Mouse (Mus musculus) ES-E14 (cell line): ENCODE data around the gene Neu1.

Experiments used
- CHD2 ChIP-seq: IDR thresholded peaks from 2 replicates; pipeline ENCODE4 v1.6.1; 2014; ENCODE audit warnings: mild to moderate bottlenecking, low read depth, low read length, inconsistent platforms
- HCFC1 ChIP-seq: IDR thresholded peaks from 2 replicates; pipeline ENCODE4 v1.6.1; 2012; ENCODE audit warnings: low read length, inconsistent platforms, borderline replicate concordance; ENCODE audit not compliant: insufficient read depth
- ZNF384 ChIP-seq: IDR thresholded peaks from 2 replicates; pipeline ENCODE4 v1.6.1; 2012; ENCODE audit warnings: low read depth, low read length, inconsistent platforms

GRCm38 (mm10) chr17:34941344-34942041, 10.4 kb downstream of the Neu1 start:
- TF ChIP-seq HCFC1 (no peak), CHD2 (no peak), ZNF384 (peak; percentile 86)
